Mouse (Mus musculus) neural tube, embryonic 13.5 days (tissue): ENCODE data around the gene Pax5. TPM values are rescaled to one million over a fixed set of nuclear protein-coding genes. Genes with fewer than 3 reads are reported as not detected.

Experiments used
- ATAC-seq: fragments of 200-750 bp; cut with Nextera tagmentation; 2 replicates; pipeline ENCODE4 v1.8.0; 2017; ENCODE audit warnings: low read depth, mild to moderate bottlenecking, moderate TSS enrichment, moderate library complexity
- H3K27ac ChIP-seq: fragments of 300-500 bp; sonication (generic); replicated peaks from 2 replicates; pipeline ENCODE4 v1.5.1; 2015; ENCODE audit warnings: moderate library complexity, mild to moderate bottlenecking, inconsistent platforms
- H3K27me3 ChIP-seq: fragments of 300-500 bp; sonication (generic); 2 replicates; pipeline ENCODE4 v1.6.1; 2015; ENCODE audit warnings: mild to moderate bottlenecking, inconsistent platforms
- H3K36me3 ChIP-seq: fragments of 300-500 bp; sonication (generic); 2 replicates; pipeline ENCODE4 v1.6.1; 2015; ENCODE audit warnings: mild to moderate bottlenecking, inconsistent platforms
- H3K4me1 ChIP-seq: fragments of 300-500 bp; sonication (generic); replicated peaks from 2 replicates; pipeline ENCODE4 v1.6.1; 2015; ENCODE audit warnings: inconsistent platforms
- H3K4me2 ChIP-seq: fragments of 300-500 bp; sonication (generic); 2 replicates; pipeline ENCODE4 v1.6.1; 2015; ENCODE audit warnings: inconsistent platforms, mild to moderate bottlenecking, moderate library complexity
- H3K4me3 ChIP-seq: fragments of 300-500 bp; sonication (generic); 2 replicates; pipeline ENCODE4 v1.5.1; 2015; ENCODE audit warnings: mild to moderate bottlenecking, inconsistent platforms
- H3K9ac ChIP-seq: fragments of 300-500 bp; sonication (generic); 2 replicates; pipeline ENCODE4 v1.6.1; 2015; ENCODE audit warnings: moderate library complexity, mild to moderate bottlenecking, inconsistent platforms
- H3K9me3 ChIP-seq: fragments of 300-500 bp; sonication (generic); 2 replicates; pipeline ENCODE4 v1.6.1; 2016; ENCODE audit warnings: inconsistent platforms
- WGBS: fragments of 180-500 bp; shearing (Covaris S2); methylation state at CpG from one replicate; pipeline ENCODE4 v1.1.7; 2015; 5-methylcytosine and 5-hydroxymethylcytosine counted together
- polyA plus RNA-seq: library from polyadenylated mRNA; unstranded; fragments of >200 nt; fragmentation: Nextera tagmentation; extraction: Ambion mirVana; gene quantifications from 2 replicates; pipeline ENCODE4 v1.2.1, GENCODE M21; 2015

Pax5 gene
- polyA plus RNA-seq, 1 experiment from 2014 or later: 2.1 TPM

- Histone ChIP-seq H3K9ac (no peak overlapping the region; the same call in 1 of the 2 replicates), H3K9me3 (no peaks in the 10 kb centered on the region), H3K4me1 (peaks cover 28% of the 10 kb centered on the region), H3K27me3 (peaks cover 44% of the 10 kb centered on the region), H3K4me3 (no peak overlapping the region), H3K4me2 (no peak overlapping the region; the same call in 1 of the 2 replicates), H3K36me3 (no peaks in the 10 kb centered on the region), H3K27ac (peak overlapping the region; percentile 29)
- 18% methylated on average over 12 of the region's 12 CpGs for WGBS
- peak; percentile 62 for ATAC-seq
Measured at GRCm38 (mm10) chr4:44641831-44642587, 68.3 kb downstream of the Pax5 start.

DNA sequence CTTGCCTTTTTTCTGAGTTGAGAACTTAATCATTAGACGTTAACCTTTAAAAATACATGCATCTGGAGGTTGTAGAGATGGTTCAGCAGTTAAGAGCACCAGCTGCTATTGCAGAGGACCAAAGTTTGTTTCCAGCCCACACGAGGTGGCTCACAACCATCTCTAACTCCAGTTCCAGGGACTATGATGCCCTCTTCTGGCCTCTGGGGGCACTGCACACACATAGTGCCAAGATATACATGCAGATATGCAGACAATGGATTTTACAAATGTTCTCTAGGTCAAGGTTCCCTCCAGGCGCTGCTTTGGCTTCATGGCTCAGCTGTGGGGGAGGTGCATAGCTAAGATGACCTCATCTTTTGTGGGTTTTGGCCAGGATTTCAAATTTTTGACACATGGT, 74.7 kb downstream of the Pax5 start:
- Histone ChIP-seq H3K9me3 (no peaks in the 10 kb centered on the region), H3K27me3 (peaks cover 35% of the 10 kb centered on the region), H3K4me2 (no peak overlapping the region), H3K36me3 (no peaks in the 10 kb centered on the region), H3K9ac (no peak overlapping the region), H3K4me1 (peaks cover 6% of the 10 kb centered on the region), H3K4me3 (no peak overlapping the region), H3K27ac (no peak overlapping the region)
- WGBS: 83% methylated on average over 3 of the region's 3 CpGs
- no peak for ATAC-seq

GRCm38 (mm10) chr4:44633694-44634524, 76.4 kb downstream of the Pax5 start:
- Histone ChIP-seq H3K4me1 (peaks cover 2% of the 10 kb centered on the region; the same call in 1 of the 2 replicates), H3K9me3 (no peaks in the 10 kb centered on the region), H3K4me2 (no peak overlapping the region), H3K27ac (no peak overlapping the region), H3K9ac (no peak overlapping the region), H3K36me3 (no peaks in the 10 kb centered on the region), H3K27me3 (peaks cover 26% of the 10 kb centered on the region), H3K4me3 (no peak overlapping the region)
- no peak for ATAC-seq
- WGBS: 22% methylated on average over 12 of the region's 12 CpGs

GRCm38 (mm10) chr4:44630059-44630458, 80.2 kb downstream of the Pax5 start:
- Histone ChIP-seq H3K36me3 (no peaks in the 10 kb centered on the region), H3K4me1 (no peaks in the 10 kb centered on the region; the same call in 1 of the 2 replicates), H3K4me3 (no peak overlapping the region), H3K9me3 (no peaks in the 10 kb centered on the region), H3K27me3 (peaks cover 24% of the 10 kb centered on the region), H3K27ac (no peak overlapping the region), H3K4me2 (no peak overlapping the region), H3K9ac (no peak overlapping the region)
- WGBS: 79% methylated on average over 6 of the region's 6 CpGs
- ATAC-seq: no peak

DNA sequence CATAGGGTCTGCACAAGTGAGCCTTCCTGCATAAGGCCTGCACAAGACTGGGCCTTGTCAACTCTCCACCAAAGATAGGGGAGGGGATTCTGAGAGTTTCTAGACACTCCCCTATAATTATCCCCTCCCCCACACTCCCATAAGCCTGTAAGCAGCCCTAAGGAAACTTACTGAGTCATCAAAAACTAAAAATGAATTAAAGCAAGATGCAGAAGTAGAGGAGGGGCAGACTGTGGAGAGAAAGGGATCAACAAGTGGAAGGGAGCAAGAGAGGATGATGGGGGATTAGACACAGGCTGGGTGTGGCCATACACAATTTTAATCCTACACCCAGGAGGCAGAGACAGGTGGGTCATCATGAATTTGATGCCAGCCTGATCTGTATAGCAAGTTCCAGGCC, 82.4 kb downstream of the Pax5 start:
- Histone ChIP-seq H3K9me3 (no peaks in the 10 kb centered on the region), H3K4me3 (no peak overlapping the region), H3K27ac (no peak overlapping the region), H3K4me2 (no peak overlapping the region), H3K27me3 (0 out of 2 replicates have a peak, but pooled peaks cover 8% of the 10 kb centered on the region), H3K36me3 (no peaks in the 10 kb centered on the region), H3K4me1 (peaks cover 12% of the 10 kb centered on the region), H3K9ac (no peak overlapping the region)
- ATAC-seq: no peak

DNA sequence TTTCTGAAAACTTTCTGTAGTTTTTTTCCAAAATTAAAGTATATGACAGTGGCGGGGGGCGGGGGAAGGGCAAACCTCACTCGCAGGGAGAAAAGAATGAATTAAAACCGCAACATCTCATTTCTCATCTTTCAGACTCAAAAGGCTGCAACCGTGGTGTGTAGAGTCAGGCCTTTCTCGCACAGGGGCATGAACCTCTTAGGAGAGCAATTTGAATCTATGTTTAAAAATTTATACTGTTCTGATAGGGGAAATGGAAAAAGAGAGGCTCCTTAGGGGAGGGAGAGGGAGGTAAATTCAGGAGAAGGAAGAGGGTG, 85.2 kb downstream of the Pax5 start:
- H3K27ac ChIP-seq: no peak overlapping the region
- no peak overlapping the region for H3K9ac ChIP-seq
- peaks cover 32% of the 10 kb centered on the region for H3K4me1 ChIP-seq
- H3K9me3 ChIP-seq: no peaks in the 10 kb centered on the region
- no peak for ATAC-seq
- H3K4me3 ChIP-seq: no peak overlapping the region
- WGBS: 89% methylated on average over 6 of the region's 6 CpGs
- H3K4me2 ChIP-seq: no peak overlapping the region
- H3K36me3 ChIP-seq: no peaks in the 10 kb centered on the region
- no peaks in the 10 kb centered on the region for H3K27me3 ChIP-seq

- H3K27me3 ChIP-seq: no peaks in the 10 kb centered on the region
- no peak overlapping the region for H3K4me3 ChIP-seq
- no peaks in the 10 kb centered on the region for H3K9me3 ChIP-seq
- no peak for ATAC-seq
- H3K9ac ChIP-seq: no peak overlapping the region
- peaks cover 32% of the 10 kb centered on the region for H3K4me1 ChIP-seq
- H3K36me3 ChIP-seq: no peaks in the 10 kb centered on the region
- 0 out of 2 replicates have a peak overlapping the region, but pooled peaks have one; percentile 66 for H3K27ac ChIP-seq
- H3K4me2 ChIP-seq: no peak overlapping the region
- WGBS: 87% methylated on average over 12 of the region's 12 CpGs
Measured at GRCm38 (mm10) chr4:44624232-44625107, 85.8 kb downstream of the Pax5 start.

GRCm38 (mm10) chr4:44623435-44623727, 86.9 kb downstream of the Pax5 start:
- H3K4me1 ChIP-seq: peaks cover 32% of the 10 kb centered on the region
- WGBS: 33% methylated on average over 5 of the region's 5 CpGs
- H3K9me3 ChIP-seq: no peaks in the 10 kb centered on the region
- no peak overlapping the region for H3K4me2 ChIP-seq
- no peaks in the 10 kb centered on the region for H3K27me3 ChIP-seq
- no peak overlapping the region for H3K9ac ChIP-seq
- peak; percentile 56; the same call in 1 of the 2 replicates for ATAC-seq
- H3K27ac ChIP-seq: peak overlapping the region; percentile 66
- no peak overlapping the region for H3K4me3 ChIP-seq
- H3K36me3 ChIP-seq: no peaks in the 10 kb centered on the region

DNA sequence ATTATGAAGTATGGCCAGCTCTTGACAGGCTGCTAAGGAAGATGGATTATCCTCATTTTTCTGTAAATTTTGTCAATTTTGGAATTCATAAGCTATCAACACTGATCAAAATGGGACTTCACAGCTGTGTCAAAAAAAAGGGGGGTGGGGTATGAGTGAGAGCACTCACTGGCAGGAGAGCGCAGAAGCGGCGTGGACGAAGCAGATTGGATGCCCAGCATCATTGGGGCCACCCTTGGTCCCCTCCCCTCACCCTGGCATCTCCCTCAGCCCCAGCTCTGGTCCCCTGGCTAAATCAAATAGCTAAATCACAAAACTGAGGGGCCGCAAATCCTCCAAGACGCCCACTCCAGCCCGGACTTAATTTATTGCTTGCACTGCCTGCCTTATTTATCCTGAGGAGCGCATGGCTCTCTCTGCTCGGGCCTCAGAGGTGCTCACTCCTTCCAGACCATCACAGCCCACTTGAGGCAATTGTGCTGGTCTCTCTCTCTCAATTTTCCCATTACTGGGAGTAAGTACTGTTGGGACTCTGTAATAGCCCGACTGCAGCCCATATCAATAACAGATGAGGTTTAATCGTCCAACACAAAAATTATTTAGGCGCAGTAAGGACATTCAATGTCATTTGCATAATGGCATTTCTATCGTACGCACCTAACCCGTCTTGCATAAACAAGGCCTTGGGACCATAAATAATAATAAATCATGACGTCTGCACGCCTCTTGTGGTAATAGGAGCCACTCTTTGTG, 87.4 kb downstream of the Pax5 start:
- 37% methylated on average over 17 of the region's 17 CpGs for WGBS
- Histone ChIP-seq H3K27ac (peak overlapping the region; percentile 66), H3K9me3 (no peaks in the 10 kb centered on the region), H3K27me3 (no peaks in the 10 kb centered on the region), H3K4me1 (peaks cover 32% of the 10 kb centered on the region), H3K4me3 (no peak overlapping the region), H3K36me3 (no peaks in the 10 kb centered on the region), H3K4me2 (no peak overlapping the region), H3K9ac (no peak overlapping the region)
- ATAC-seq: peak; percentile 78

- Histone ChIP-seq H3K36me3 (no peaks in the 10 kb centered on the region), H3K9me3 (no peaks in the 10 kb centered on the region), H3K4me3 (no peak overlapping the region), H3K4me1 (peaks cover 32% of the 10 kb centered on the region), H3K4me2 (no peak overlapping the region), H3K9ac (no peak overlapping the region), H3K27me3 (no peaks in the 10 kb centered on the region), H3K27ac (peak overlapping the region; percentile 9; the same call in 1 of the 2 replicates)
- 93% methylated on average over 5 of the region's 5 CpGs for WGBS
- ATAC-seq: no peak
Measured at GRCm38 (mm10) chr4:44620241-44620640, 90.0 kb downstream of the Pax5 start.

DNA sequence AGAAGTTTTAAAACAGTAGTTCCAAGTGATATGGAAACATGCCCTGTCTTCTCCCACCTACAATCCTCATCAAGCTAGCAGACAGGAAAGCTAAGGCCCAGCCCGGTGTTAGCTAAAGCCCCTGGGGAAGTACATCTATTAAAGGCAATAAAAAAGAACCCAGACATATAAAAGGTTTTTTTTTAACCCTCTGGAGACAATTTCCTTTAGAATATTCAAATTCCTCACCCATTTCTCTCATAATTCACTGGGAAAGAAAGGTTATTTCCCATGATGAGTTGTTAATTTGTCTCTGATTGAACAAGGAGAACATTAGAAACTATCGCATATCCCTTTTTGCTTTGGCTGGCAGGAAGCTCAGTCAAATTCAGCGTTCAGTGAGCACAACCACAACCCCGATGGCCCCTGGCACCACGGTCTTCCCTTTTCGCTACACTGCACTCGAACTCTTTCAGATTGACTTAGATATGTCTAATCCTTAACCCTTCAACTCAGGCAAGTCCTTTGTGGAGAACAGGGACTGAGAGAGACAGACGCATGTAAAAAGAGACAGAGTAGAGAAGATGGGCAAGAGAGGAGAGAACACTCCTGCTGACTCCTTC, 96.1 kb downstream of the Pax5 start:
- Histone ChIP-seq H3K27ac (no peak overlapping the region), H3K27me3 (no peaks in the 10 kb centered on the region), H3K4me3 (no peak overlapping the region), H3K9ac (no peak overlapping the region), H3K4me1 (no peaks in the 10 kb centered on the region), H3K9me3 (no peaks in the 10 kb centered on the region), H3K36me3 (no peaks in the 10 kb centered on the region), H3K4me2 (no peak overlapping the region)
- no peak for ATAC-seq
- WGBS: 84% methylated on average over 8 of the region's 8 CpGs
